Mouse (Mus musculus) adrenal gland, postnatal 36 days (tissue): ENCODE measurements around the gene Rsf1. TPM values are rescaled to one million over a fixed set of nuclear protein-coding genes. Genes with fewer than 3 reads are reported as not detected.

Experiments
- DNase-seq, 2 experiments: peaks; one replicate each; pipeline ENCODE4 v3.0.0; 2021; ENCODE audit warnings: mixed read lengths in 1 of 2
- total RNA-seq, 2 experiments: library from RNA; stranded (reverse); gene quantifications; 2 replicates each; pipeline ENCODE4 v1.2.3; 2021

The Rsf1 gene
- total RNA-seq, 2 experiments from 2014 or later: 25.8 to 30.5 TPM

DNA sequence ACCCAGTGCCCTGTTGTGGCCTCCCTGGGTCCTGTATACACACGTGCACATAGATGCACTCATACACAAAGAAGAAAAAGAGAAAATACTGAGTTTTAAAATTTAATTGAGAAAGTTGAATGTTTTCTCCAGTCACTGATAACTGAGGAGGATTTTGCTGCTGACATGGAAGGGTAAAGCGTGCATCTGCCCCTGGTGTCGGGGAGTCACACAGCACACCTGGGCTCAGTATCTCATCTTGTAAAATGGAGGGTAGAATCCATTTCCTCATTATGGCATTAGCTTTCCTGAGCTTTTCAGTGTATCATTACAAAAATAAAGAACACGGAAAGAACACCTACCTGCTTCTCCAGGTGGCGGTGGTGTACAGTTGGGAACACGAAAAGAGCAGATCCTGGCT, 145.7 kb downstream of the Rsf1 start:
- no peak for DNase-seq

DNA sequence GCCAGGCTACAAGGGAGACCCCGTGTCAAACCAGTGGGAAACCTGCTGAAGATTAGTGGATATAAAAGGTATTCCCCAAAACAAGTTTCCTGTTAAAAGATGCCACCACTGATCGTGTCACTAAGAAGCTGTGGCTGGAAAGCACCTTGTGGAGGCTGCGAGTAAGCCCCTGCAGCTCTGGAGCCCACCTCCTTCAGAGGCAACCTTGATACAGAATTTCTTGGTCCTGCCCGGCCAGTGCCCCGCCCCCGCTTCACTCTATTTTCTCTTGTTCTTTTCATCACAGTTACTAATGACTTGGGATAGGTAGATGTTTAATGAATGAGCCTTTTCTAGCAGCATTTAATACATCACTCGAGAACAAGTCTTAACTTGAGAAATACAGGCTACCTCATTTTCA, 146.4 kb downstream of the Rsf1 start:
- DNase-seq: no peak

DNA sequence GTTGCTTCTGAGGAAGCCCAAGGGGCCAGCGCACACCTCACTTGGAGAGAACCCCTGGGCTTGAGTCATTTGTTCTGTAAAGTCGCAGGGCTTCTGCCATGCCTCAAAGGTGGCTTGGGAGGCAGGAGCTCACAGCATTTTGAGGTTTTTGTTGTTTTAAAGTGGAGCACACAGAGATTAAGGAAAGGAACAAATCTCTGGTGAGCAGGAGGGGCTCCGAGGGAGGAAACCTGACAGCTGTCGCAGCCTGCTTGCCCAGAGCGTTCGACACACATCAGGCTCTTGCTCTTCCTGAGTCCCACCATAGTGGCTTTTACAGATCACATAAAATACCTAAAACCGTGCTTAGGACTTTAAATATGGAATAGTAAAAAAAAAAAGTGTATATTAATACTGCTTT, 147.1 kb downstream of the Rsf1 start:
- DNase-seq: no peak

DNA sequence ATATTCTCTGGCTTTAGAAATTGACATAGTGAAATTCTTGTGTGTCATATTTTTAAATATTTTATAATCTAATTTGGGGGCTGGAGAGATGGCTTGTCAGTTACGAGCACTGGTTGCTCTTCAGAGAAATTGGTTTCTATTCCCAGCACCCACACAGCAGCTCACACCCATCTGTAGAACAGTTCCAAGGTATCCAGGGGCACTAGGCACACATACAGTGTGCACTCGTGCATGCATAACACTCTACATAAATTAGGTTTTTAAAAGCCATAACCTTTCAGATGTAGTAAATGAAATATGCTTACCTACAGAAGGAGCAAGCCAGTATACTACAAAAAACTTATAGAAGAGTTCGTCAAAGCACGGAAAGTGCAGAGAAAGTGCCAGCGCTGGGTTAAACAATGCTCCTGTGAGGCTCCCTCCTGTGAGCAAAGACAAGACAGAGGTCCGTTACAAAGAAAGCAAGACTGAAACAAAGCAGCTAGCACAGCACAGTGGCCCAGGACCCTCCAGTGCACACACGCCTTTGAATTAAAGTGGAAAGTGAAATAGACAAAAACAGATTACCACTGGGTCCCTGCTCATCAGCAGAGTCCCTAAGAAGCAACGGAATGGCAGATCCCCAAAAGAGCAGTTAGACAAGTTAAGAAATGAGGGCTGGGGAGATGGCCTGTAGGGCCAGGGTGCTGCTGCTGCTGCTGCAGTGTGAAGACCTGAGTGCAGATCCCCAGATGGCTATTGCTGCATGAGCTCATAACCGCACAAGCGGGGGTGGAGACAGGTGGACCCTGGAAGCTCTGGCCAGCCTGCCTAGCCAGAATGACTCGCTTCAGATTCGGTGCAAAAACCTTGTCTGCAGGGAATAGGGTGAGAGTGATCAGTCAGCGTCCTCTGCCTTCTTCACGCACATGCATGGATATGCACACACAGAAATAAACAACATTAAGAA, 149.3 kb downstream of the Rsf1 start:
- no peak for DNase-seq

DNA sequence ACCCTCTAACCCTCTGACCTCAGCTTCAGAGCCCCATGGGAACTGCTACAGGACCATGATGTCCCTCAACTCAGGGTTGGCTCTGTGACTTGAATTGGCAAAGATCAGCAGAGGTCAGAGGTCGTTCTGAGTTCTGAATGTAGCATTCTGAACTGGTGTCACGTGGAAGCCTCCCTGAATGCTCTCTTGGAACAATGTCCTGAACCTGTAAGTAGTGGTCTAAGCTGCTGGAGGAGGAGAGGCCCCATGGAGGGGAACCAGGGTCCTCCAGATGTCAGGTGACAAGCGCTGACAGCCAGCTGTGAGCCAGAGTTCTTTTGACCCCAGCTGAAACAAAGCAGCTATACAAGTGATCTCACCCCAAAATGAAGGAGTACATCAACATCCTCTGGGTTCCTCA, 150.7 kb downstream of the Rsf1 start:
- no peak for DNase-seq

DNA sequence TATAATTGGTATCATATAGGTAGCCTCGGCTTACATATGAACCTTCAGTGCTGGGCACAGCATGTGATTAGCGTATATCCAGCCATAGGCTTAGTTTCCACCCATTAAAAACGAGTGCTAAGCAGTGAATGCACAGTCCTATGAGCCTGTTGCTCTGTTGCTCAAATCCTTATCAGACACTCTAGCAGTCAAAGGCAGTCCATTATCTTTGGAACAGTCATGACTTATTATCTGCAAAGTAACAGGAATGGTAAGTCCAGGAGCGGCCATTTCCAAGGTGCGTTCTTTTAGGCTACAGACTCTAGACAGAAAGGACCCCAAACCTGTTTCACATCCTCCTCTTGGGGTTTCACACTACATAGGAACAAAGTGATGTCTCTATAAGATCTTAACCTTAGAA, 153.9 kb downstream of the Rsf1 start:
- DNase-seq: no peak

DNA sequence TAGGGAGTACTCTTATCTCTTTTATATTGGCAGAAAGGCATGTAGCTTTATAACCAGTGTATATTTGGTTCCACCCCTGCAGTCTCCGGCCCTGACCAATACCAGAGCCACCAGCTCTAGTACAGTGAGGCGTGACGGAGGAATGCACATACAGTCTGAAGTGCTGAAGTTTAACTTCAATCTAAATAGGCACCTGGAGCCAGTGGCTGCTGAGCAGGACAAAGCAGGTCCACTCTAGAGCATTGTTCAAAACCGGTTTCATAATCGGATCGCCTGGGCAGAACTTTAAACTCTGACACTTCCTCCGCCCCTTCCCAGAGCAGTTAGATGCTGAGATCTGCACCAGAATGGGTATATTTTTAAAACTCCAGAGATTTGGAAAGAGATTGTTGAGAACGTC, 155.3 kb downstream of the Rsf1 start:
- no peak for DNase-seq

DNA sequence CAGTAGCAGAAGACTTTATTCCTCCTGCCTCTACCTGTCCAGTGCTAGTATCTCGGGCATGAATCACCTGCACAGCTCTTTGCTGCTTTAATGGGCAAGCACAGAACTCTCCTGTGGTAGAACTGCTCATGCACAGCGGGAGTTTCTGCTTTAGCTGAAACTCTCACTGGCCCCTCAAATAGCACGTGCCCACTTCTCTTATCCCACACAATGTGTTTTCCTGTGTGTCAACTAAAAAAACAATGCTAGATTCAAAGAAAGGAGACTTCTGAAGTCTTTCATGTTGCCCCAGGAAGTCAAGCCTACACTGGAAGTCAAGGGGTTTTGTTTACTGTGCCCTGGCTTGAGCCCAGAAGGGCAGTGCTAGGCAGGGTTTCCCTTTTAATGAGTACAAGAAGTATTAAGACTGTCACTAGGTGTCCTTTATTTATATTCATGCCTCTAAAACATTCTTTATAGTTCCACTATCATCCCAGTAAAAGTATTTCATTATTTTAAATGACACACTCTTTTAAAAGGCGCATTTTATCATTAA, 156.3 kb downstream of the Rsf1 start:
- DNase-seq: no peak

DNA sequence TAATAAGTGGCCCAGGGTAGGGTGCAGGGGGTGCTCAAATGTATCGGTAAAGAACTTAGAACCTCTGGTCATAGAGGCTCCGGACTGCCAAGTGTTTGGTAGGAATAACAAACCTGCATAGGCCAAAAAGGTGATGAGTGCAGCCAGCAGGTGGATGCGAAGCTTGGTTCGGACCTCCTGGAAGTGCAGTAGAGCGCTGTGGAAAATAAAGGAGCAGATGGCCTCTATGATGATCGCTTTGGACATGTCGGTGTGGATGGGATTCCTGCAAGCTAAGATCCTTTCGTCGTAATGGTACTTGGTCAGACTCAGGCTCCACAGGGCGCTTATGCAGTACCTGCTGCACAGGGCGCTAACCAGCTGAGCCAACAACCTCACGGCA, 157.6 kb downstream of the Rsf1 start:
- DNase-seq: no peak

DNA sequence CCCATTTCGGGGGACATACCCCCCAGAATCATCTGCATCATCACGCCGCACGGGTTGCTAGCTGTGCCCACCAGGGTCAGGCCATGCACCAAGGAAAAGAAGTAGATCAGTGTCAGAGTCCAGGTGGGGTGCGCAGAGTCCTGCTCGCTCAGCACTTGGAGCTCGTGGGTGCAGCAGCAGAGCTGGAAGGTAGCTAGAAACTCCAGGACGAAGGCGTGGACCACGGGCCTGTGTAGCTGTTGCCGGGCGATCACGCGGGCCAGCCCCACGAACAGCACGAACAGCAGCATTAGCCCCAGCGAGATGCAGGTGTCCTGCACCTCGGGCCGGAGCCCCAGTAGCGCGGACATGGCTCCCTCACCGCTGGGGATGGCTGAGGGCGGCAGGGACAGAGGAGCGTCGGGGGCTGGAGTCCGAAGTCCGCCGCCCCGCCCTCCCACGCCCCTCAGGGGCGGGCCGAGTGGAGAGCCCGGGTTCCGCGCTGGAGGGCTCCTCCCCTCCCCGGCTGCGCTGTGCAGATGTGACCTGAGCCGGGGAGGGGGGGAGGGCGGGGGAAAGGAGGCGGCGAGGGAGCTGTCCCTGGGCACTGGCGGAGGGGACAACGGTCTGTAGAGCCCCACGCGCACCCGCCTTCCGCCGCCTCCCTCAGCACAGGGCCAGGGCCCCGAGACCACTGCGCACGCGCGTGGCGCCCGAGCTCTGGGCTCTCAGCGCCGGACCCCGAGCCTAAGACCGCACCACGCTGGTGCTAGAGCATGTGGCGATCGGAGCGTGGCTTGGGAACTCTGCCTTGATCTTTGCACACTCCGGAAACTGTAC, 158.2 kb downstream of the Rsf1 start, which contains the start of gene Aqp11:
Gene Aqp11, minus strand, starts transcription at position 652 of the 819 bp plus-strand sequence.
- peak; percentile 95 to 97 for DNase-seq

DNA sequence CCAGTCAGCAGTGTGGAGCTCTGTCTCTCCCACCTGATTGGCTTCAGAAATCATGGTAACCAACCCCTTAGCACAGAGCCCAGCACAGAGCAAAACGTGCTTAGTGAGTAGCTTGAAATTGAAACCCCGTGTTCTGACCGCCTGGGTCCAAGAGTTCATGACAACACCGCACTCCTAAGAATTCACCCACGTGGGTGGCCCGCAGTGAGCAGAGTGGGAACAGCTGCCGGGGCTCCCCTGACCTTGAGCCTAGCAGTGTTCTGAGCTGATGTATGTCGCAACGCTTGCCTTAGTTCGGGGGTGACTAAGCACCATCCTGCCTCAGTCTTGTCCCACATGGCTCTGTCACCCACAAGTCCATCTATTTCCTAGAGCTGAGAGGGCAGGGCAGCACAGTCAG, 161.3 kb downstream of the Rsf1 start:
- peak; percentile 73 to 82 for DNase-seq

DNA sequence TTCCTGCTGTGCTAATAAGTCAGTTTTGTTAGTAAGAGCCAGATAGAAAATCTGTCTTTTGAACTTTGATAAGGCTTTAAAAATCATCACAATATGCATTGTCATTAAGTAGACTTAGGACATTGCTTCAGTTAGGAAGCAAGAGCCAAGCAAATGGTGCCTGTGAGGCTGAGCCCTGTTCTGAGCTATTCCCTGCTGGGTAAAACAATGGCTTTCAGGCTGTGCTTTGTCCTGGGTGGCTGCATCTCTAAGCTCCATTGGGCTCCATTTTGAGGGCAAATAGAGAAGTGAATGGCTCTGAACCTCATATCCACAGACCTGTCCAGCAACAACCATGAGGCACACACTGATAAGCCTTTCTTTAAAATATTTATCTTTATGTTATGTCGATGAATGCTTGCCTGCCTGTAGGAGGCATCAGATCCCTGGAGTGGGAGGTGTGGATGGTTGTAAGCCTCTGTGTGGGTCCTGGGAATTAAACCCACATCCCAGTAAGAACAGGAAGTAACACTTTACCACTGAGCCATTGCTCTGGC, 162.1 kb downstream of the Rsf1 start:
- DNase-seq: no peak

Other genes starting within 250 kb of the Rsf1 start
- gene Usp35, start 247.9 kb upstream of the Rsf1 start, total RNA-seq: 1 to 10 TPM; 4.9 to 8.7 TPM
- gene Kctd21, start 247.6 kb upstream of the Rsf1 start, total RNA-seq: 10 to 100 TPM in 1 of 2 experiments, 1 to 10 TPM in 1; 7.8 to 11.3 TPM
- gene Alg8, start 208.3 kb upstream of the Rsf1 start, total RNA-seq: 10 to 100 TPM; 14.0 to 21.1 TPM
- 100 to 1,000 TPM; 306 to 313 TPM for gene Ndufc2, start 179.9 kb upstream of the Rsf1 start, total RNA-seq
- 1,000 to 10,000 TPM in 1 of 2 experiments, 100 to 1,000 TPM in 1; 749 to 1,266 TPM for gene Thrsp, start 162.2 kb upstream of the Rsf1 start, total RNA-seq
- 1 to 10 TPM; 2.3 to 3.7 TPM for gene Kctd14, start 128.6 kb upstream of the Rsf1 start, total RNA-seq
- gene Ints4, start 98.9 kb upstream of the Rsf1 start, total RNA-seq: 10 to 100 TPM; 62.6 to 64.1 TPM
- gene Aamdc, start 392 bp upstream of the Rsf1 start, total RNA-seq: 10 to 100 TPM; 32.2 to 40.7 TPM
- 10 to 100 TPM; 55.6 to 58.4 TPM for gene Clns1a, start 116.7 kb downstream of the Rsf1 start, total RNA-seq
- gene Aqp11, start 158.4 kb downstream of the Rsf1 start, total RNA-seq: 1 to 10 TPM; 2.9 to 3.8 TPM
- 10 to 100 TPM; 18.8 to 25.0 TPM for gene Pak1, start 208.7 kb downstream of the Rsf1 start, total RNA-seq